In genomic region chr2:70159543-70159942, GRCm38 (mm10) we compare ENCODE assay signal across 15 mouse cellular contexts.
DNase-seq lines count a peak whose midpoint lies in the region; ATAC-seq and TF ChIP-seq lines count a peak whose summit lies in the region.
"Had no signal": no experiment of that assay in that cellular context is flagged by ENCODE, and none has a peak within 500 bp of the region (broad histone marks: within the 10 kb centered on the region; RNA-seq: fewer than 3 reads in every experiment).

No protein-coding gene starts in this region.

- no peak for ATAC-seq in hindbrain, postnatal 0 days
- ATAC-seq in hindbrain, embryonic 11.5 days (ENCODE audit: low FRiP score), result no peak
- ATAC-seq in neural tube, embryonic 14.5 days (ENCODE audit: low read depth), result no peak; the same call in 1 of the 2 replicates
- peak; percentile 41; the same call in 1 of the 2 replicates for ATAC-seq in forebrain, embryonic 12.5 days (ENCODE audit: low FRiP score)
- no peak for ATAC-seq in kidney, embryonic 14.5 days (ENCODE audit: low FRiP score, low TSS enrichment)
- ATAC-seq: lung, postnatal 0 days had no signal

- no peak overlapping the region for H3K4me2 ChIP-seq in hindbrain, postnatal 0 days (ENCODE audit: low read depth, low read length)
- H3K4me2 ChIP-seq in hindbrain, embryonic 11.5 days (replicated peaks; ENCODE audit: low read depth, low read length), result no peak overlapping the region
- no peak overlapping the region for H3K4me2 ChIP-seq in neural tube, embryonic 14.5 days (ENCODE audit: low read depth, low read length)
- no peak overlapping the region for H3K4me2 ChIP-seq in forebrain, embryonic 12.5 days
- no peak overlapping the region for H3K4me2 ChIP-seq in kidney, embryonic 14.5 days (replicated peaks; ENCODE audit: low read depth, low read length)
- H3K4me2 ChIP-seq: heart, embryonic 11.5 days had no signal

- H3K9me3 ChIP-seq in hindbrain, postnatal 0 days (ENCODE audit: low read length), result no peaks in the 10 kb centered on the region
- H3K9me3 ChIP-seq in hindbrain, embryonic 11.5 days (ENCODE audit: control insufficient read depth, low read length), result no peaks in the 10 kb centered on the region
- H3K9me3 ChIP-seq in neural tube, embryonic 14.5 days (ENCODE audit: control insufficient read depth, low read length), result no peaks in the 10 kb centered on the region
- H3K9me3 ChIP-seq in forebrain, embryonic 12.5 days, result 0 out of 2 replicates have a peak, but pooled peaks cover 3% of the 10 kb centered on the region
- no peaks in the 10 kb centered on the region for H3K9me3 ChIP-seq in kidney, embryonic 14.5 days (ENCODE audit: control insufficient read depth, low read length)

- no peaks in the 10 kb centered on the region for H3K27me3 ChIP-seq in hindbrain, postnatal 0 days (ENCODE audit: insufficient read depth, low read length)
- no peaks in the 10 kb centered on the region for H3K27me3 ChIP-seq in hindbrain, embryonic 11.5 days (ENCODE audit: control insufficient read depth, insufficient read depth, low read length)
- H3K27me3 ChIP-seq in neural tube, embryonic 14.5 days (ENCODE audit: control insufficient read depth, insufficient read depth, low read length), result no peaks in the 10 kb centered on the region
- no peaks in the 10 kb centered on the region for H3K27me3 ChIP-seq in forebrain, embryonic 12.5 days
- no peaks in the 10 kb centered on the region for H3K27me3 ChIP-seq in kidney, embryonic 14.5 days (ENCODE audit: control insufficient read depth, insufficient read depth, low read length)

- 36% methylated on average over 8 of the region's 8 CpGs for WGBS in hindbrain, postnatal 0 days
- 50% methylated on average over 8 of the region's 8 CpGs for WGBS in hindbrain, embryonic 11.5 days
- 28% methylated on average over 8 of the region's 8 CpGs for WGBS in neural tube, embryonic 14.5 days
- 8% methylated on average over 8 of the region's 8 CpGs for WGBS in forebrain, embryonic 12.5 days
- 21% methylated on average over 8 of the region's 8 CpGs for WGBS in kidney, embryonic 14.5 days

- DNase-seq in hindbrain, postnatal 0 days (ENCODE audit: low spot score), result peak; percentile 16
- DNase-seq in hindbrain, embryonic 11.5 days (ENCODE audit: low spot score), result no peak
- no peak for DNase-seq in neural tube, embryonic 10.5 days (ENCODE audit: extremely low spot score, low spot score)
- DNase-seq in urinary bladder, adult 2 months (ENCODE audit: low spot score), result no peak
- DNase-seq in thymus, postnatal 0 days (ENCODE audit: low spot score), result no peak
- DNase-seq: B cell, adult 2 months; cerebellum, adult 8-10 months; gastrocnemius, postnatal 10 days; right cerebral cortex, postnatal 25 days had no signal

- no peaks in the 10 kb centered on the region for H3K36me3 ChIP-seq in hindbrain, postnatal 0 days (ENCODE audit: insufficient read depth, low read length)
- H3K36me3 ChIP-seq in hindbrain, embryonic 11.5 days (ENCODE audit: control insufficient read depth, insufficient read depth, low read length), result no peaks in the 10 kb centered on the region
- H3K36me3 ChIP-seq in neural tube, embryonic 14.5 days (ENCODE audit: control insufficient read depth, insufficient read depth, low read length), result no peaks in the 10 kb centered on the region
- H3K36me3 ChIP-seq in forebrain, embryonic 12.5 days (replicated peaks), result no peaks in the 10 kb centered on the region
- no peaks in the 10 kb centered on the region for H3K36me3 ChIP-seq in kidney, embryonic 14.5 days (ENCODE audit: control insufficient read depth, insufficient read depth, low read length)

- H3K4me1 ChIP-seq in hindbrain, postnatal 0 days (ENCODE audit: insufficient read depth, low read length), result no peaks in the 10 kb centered on the region
- no peaks in the 10 kb centered on the region for H3K4me1 ChIP-seq in hindbrain, embryonic 11.5 days (replicated peaks; ENCODE audit: control insufficient read depth, insufficient read depth, low read length)
- H3K4me1 ChIP-seq in neural tube, embryonic 14.5 days (ENCODE audit: control insufficient read depth, insufficient read depth, low read length), result 0 out of 2 replicates have a peak, but pooled peaks cover 5% of the 10 kb centered on the region
- H3K4me1 ChIP-seq in forebrain, embryonic 12.5 days, result peaks cover 13% of the 10 kb centered on the region; the same call in 1 of the 2 replicates
- no peaks in the 10 kb centered on the region for H3K4me1 ChIP-seq in kidney, embryonic 14.5 days (ENCODE audit: control insufficient read depth, insufficient read depth, low read length)

- no peak for TF ChIP-seq CTCF in hindbrain, postnatal 0 days (IDR thresholded peaks at IDR 0.05; ENCODE audit: low read depth)

- H3K27ac ChIP-seq in hindbrain, postnatal 0 days, result no peak overlapping the region
- no peak overlapping the region for H3K27ac ChIP-seq in hindbrain, embryonic 11.5 days (ENCODE audit: low read depth, low read length)
- peak overlapping the region; percentile 60 for H3K27ac ChIP-seq in neural tube, embryonic 14.5 days (ENCODE audit: low read depth, low read length)
- peak overlapping the region; percentile 46 for H3K27ac ChIP-seq in forebrain, embryonic 12.5 days
- H3K27ac ChIP-seq in kidney, embryonic 14.5 days (ENCODE audit: low read depth, low read length), result no peak overlapping the region
- H3K27ac ChIP-seq: liver, embryonic 14.5 days had no signal

- H3K4me3 ChIP-seq in hindbrain, postnatal 0 days (ENCODE audit: low read length), result no peak overlapping the region
- H3K4me3 ChIP-seq in hindbrain, embryonic 11.5 days (ENCODE audit: low read depth, low read length), result no peak overlapping the region
- no peak overlapping the region for H3K4me3 ChIP-seq in neural tube, embryonic 14.5 days (ENCODE audit: low read depth, low read length)
- H3K4me3 ChIP-seq in forebrain, embryonic 12.5 days (replicated peaks), result no peak overlapping the region
- no peak overlapping the region for H3K4me3 ChIP-seq in kidney, embryonic 14.5 days (ENCODE audit: low read length)

- H3K9ac ChIP-seq in hindbrain, postnatal 0 days (replicated peaks; ENCODE audit: low read length), result no peak overlapping the region
- no peak overlapping the region for H3K9ac ChIP-seq in hindbrain, embryonic 11.5 days (ENCODE audit: low read depth, low read length)
- H3K9ac ChIP-seq in neural tube, embryonic 14.5 days (replicated peaks; ENCODE audit: low read depth, low read length), result no peak overlapping the region
- no peak overlapping the region for H3K9ac ChIP-seq in forebrain, embryonic 12.5 days
- H3K9ac ChIP-seq in kidney, embryonic 14.5 days (ENCODE audit: low read depth, low read length), result no peak overlapping the region
- H3K9ac ChIP-seq: liver, embryonic 14.5 days had no signal

Comparison
In these comparisons a context has a peak if more than half of its experiments do, and no peak if none do; other contexts are left out.
1. H3K27ac ChIP-seq: peak in neural tube, embryonic 14.5 days (single experiment) and forebrain, embryonic 12.5 days (single experiment); none in hindbrain, postnatal 0 days (single experiment), hindbrain, embryonic 11.5 days (single experiment) and kidney, embryonic 14.5 days (single experiment).